Mouse (Mus musculus) spleen, adult 12 weeks (tissue): ENCODE results near the gene Usf1.

ENCODE experiments used
- DNase-seq: peaks from one replicate; pipeline ENCODE4 v3.0.0; 2022; ENCODE audit warnings: low spot score

Usf1 gene

DNA sequence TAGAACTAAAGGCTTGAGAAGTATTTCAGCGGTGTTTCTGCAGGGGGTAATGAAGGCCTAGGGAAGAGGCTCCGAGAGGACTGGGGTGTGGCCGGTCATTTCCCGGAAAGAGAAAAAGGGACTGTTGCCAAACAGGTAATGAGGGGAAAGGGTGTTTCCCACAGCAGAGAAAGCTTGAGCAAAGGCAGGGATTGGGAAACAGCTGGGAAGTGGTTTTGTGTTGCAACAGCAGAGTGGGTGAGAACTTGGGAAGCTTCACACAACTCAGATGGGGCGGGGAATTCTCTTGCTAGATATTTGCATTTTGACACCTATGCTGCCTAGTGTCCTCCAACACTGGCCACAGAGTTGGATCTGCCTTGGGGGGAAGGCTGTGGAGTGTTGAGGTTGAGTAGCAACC lies 41.8 kb downstream of the Usf1 start:
- no peak for DNase-seq

DNA sequence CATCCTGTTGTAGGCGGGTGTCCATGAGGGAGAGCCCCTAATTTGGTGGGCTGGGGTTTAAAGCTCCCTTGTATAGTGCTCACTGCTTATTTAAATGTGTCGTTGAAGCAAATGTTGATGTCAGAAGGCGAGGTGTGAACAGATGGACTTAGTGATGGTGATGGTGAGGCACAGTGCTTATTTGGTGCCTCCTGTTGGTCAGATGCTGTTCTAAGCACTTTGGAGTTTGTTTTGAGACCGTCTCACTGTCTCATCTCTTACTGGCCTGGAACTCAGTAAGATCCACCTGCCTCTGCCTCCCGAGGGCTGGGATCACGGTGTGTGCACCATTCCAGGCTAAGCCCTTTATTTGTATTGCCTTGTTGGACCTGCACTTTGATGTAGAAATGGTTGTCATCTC lies 43.8 kb downstream of the Usf1 start:
- no peak for DNase-seq

- DNase-seq = no peak
Observed at GRCm38 (mm10) chr1:171457568-171457967, 46.5 kb downstream of the Usf1 start.

GRCm38 (mm10) chr1:171459791-171460190 lies 48.7 kb downstream of the Usf1 start:
- DNase-seq = no peak

- DNase-seq = no peak
Observed at GRCm38 (mm10) chr1:171460551-171461503, 49.7 kb downstream of the Usf1 start.

DNA sequence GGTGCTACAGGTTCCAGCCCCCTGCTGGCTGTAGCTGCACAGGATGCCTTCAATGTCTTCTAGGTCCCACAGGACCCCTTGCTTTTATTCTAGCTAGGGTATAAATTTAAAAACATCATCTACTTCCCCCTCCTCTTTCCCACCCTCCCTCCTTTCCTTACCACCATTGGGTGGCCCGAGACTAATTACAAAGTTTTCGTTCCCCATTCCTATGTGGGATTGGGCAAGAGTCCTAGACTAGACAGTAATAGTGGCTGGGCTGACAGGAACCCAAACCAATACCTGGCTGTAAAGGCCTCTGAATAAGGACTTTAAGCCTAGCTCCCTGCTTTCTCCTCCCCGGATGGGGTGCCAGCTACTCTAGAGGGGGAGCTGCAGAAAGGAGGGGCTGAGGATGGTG lies 52.0 kb downstream of the Usf1 start:
- no peak for DNase-seq

- DNase-seq = no peak
Observed at GRCm38 (mm10) chr1:171465749-171466412, 54.8 kb downstream of the Usf1 start.

GRCm38 (mm10) chr1:171466565-171466964 lies 55.5 kb downstream of the Usf1 start:
- DNase-seq = no peak
